Mouse (Mus musculus) adrenal gland, adult 8-10 months (tissue): ENCODE measurements around the gene Aip. TPM values are rescaled to one million over a fixed set of nuclear protein-coding genes. Genes with fewer than 3 reads are reported as not detected.
"Not testable (repeated sequence)": the region's sequence is repeated elsewhere in the genome, so short reads cannot be mapped to it uniquely, and the experiment has no call there.

Source experiments
- DNase-seq: peaks from one replicate; pipeline ENCODE4 v3.0.0; 2022
- total RNA-seq, 4 experiments: library from RNA; stranded (reverse); gene quantifications; 2 replicates each; pipeline ENCODE4 v1.2.4; 2022

The Aip gene
- total RNA-seq, 4 experiments from 2014 or later, result 129 to 143 (median 134) TPM

DNA sequence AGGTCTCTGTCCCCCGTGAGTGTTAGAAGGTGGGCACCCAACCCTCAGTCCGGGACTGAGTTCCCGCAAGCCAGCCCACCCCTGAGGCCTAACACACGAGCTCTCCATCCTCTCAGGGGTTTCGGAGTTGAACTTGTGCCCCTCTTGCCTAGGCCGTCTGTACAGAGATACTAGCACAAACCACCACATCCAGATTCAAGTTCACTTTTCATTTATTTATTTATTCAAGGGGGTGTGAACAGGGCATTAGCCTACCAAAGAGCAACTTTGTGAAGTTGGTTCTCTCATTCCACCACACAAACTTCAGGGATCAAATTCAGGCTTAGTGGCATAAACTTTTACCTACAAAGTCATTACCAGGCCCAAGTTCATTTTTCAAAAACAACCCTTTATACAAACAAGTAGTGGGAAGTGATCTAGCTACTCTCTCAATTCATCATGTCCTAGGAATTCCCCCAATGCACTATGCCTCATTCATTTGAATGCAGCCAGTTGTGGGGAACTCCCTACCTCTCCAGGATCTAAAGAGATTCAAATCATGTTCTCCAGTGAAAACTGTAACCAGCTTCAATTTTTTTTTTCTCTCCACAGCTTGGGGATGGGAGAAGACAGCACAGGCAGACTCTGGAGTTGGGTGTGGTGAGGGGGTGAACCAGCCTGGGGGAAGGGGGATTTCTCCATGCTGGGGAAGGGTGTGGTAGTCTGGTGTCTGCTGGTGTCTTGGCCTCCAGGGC lies 9.7 kb upstream of the Aip start:
- not testable (repeated sequence) for DNase-seq

DNA sequence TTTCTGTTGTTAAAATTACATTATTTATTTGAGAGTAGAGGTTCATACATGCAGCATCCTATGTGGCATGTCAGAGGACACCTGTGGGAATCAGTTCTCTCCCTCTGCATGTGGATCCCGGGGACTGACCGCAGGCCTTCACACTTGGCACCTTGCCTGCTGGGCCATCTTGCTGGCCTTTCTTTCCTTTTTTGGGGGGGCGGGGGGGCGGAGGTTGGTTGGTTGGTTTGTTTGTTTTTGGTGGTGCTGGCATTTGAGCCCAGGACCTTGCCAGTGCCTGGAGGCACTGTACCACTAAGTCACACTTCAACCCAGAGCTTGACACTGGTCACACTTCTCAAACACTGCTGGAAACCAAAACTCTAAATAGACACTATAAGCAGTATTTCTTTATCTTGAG lies 8.7 kb upstream of the Aip start:
- DNase-seq, result no peak

DNA sequence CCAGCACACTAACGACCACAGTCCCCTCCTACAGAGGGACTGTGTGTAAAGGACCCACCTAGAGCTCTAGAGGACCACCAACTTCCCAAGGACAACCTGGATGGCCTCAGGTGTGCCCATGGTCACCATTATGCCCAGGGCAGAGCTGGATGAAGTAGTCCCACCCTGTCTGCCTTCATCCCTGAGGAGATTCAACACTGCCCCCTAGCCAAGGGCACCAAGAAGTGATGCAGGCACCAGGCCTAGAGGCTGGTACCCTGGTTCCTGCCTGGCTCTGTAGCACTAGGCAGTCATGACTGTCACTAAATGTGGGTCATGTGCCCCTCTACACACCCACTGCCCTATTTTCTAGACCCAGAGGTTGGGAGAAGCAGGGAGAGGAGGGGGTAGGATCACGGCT lies 6.1 kb upstream of the Aip start:
- no peak for DNase-seq

DNA sequence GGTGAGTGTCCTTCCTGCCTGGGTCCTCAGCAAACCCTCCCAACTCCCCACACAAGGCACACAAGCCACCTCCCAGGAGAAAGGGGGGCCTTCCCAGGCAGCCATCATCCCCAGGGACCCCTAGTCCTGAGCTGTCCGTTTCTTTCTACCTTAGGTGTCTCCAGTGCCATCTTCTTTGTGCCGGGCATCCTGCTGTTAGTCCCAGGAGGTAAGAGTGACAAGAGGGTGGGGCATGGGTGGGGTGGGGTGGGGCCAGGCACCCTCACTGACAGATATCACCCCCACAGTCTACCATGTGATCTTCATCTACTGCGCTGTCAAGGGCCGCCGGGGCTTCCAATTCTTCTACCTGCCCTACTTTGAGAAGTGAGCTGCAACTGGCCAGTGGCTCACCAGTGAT lies 5.4 kb upstream of the Aip start:
- DNase-seq, result no peak

DNA sequence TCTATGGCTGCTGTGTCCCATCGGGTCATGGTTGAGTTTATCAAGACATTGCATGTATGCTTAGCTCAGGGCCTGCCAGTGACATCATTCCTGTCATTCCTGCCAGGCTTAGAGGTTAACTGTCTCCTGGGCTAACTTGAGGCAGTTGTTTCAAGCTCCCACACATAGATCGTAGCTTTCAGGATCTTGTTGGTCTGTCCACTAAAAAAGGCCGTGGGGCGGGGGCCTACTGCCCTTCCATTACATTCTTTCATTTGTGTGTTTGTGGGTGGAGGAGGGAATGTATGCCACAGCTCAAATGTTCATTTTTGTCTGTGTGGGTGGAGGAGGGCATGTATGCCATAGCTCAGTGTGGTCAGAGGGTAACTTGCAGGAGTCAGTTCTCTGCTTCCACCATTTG lies 4.4 kb upstream of the Aip start:
- no peak for DNase-seq

DNA sequence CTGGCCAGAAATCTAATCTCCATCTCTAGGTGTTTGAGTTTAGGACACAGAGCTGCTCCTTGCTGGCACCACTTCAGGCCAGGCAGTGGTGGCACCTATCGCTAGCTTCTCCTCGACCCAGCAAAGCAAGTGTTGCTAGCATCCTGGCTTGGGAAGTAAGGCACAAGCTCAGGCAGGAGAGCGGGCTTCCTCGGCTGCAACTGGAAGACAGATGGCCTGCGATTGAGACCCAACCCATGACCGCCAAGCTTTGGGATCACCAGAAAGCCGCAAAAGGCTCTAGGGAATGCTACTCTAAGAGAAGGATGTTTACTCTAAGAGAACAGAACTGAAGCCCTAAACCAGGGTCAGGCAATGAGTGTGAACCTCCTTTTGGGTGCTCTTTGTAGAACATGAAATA lies 3.8 kb upstream of the Aip start:
- DNase-seq, result no peak

DNA sequence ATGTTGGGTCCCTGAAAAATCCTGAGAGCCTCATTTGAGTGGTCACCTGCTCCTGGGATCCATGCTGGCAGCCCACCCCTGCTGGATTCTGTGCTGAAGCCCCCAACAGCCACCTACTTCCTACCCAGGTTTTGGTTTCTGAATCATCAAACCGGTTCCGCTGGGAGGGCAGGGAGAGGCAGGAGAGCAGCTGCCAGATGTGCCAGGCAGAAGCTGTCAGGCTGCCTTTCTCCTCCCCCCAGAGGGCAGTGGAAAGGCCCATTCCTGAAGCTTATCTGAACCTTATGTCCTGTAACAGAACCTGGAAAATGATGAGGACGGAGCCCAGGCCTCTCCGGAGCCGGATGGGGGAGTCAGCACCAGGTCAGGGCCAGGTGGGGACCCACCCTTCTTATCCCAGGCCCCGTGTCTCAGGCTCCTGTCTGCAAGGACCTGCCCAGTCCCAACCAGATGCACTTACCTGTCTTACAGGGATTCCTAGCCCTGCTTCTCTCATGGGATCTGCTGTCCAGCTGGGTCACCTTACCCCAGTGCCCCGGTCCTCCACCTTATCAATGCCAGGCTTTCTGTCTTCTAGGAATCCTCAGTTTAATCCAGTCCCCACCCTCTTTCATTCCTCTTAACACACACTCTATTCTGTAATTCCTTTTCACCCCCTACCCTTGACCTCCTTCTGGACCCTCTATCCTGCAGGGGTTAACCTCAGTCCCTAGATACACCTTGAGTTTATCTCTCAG lies 1.3 kb upstream of the Aip start:
- no peak for DNase-seq

DNA sequence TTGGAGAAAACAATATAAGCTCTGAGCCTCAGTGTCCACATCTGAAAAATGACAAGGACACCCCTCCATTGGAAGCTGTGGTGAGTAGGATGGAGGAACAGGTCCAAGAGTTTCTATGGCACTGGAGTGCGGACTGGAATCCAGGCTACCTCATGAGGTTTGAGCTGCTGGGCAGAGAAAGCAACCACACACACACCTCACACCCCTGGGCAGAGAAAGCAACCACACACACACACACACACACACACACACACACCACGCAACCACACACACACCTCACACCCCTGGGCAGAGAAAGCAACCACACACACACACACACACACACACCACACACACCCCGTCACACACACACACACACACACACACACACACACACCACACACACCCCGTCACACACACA lies 390 bp downstream of the Aip start:
- not testable (repeated sequence) for DNase-seq

DNA sequence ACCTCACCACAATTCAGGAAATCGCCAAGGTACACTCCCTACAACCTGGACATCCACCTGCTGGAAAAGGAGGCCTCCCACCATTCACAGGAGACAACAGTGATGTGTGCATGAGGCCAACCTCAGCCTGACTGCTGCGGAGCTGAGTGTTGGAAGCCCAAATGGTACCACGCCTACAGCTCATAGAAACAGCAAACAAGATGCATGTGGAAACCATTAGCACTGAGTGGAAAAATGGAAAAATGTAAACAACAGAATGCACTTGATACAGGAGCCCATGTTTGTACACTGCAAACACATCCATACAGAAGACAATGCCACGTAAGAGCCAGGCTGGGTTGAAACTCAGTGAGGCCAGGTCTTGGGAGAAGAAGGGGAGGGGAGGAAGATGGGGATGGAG lies 1.2 kb downstream of the Aip start:
- no peak for DNase-seq

DNA sequence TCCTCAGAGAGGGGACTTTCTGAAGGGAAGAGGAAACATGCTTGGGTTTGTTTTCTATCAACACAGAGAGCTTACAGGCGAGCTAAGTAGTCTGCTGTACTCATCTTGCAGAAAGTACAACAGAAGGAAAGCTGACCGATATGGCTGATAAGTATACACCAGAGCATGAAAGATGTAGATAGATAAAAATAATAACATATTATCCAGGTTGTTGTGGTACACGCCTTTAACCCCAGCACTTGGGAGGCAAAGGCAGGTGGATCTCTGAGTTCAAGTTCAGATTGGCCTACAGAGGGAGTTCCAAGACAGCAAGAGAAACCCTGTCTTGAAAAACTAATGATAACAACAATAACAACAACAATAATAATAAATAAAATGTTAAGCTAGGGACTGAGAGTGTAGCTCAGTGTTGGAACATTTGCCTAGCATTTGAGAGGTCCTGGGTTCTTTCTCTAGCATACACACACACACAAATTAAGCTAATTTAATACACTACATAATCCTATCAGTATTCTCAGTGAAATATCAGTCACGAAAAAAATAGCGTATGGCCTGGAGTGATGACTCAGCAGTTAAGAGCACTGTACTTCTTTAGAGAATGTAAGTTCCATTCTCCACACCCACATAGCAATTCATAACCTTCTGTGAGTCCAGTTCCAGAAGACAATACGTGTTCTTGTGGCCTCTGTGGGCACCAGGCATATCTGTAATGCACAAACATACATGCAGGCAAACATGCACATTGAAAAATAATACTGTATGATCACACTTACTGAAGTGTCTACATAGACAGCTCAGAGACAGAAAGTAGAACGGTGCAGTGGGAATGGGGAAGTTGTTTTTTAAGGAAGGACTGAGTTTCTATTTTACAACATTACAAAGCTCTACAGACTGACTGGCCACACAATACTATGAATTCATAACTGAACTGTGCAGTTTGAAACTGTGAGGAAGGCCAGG lies 3.0 kb downstream of the Aip start:
- DNase-seq, result no peak

DNA sequence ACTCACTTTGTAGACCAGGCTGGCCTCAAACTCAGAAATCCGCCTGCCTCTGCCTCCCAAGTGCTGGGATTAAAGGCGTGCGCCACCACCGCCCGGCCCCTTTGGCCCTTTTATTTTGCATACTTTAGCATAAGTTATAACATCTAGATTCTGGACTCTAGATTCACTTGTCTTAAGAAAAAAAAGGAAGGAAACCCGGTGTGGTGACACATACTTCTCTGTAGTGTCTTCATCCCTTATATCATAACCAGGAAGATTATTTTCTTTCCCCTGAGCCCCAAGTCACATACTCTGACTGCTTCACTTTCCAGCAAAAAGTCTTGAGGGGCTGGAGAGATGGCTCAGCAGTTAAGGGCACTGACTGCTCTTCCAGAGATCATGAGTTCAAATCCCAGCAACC lies 3.8 kb downstream of the Aip start:
- not testable (repeated sequence) for DNase-seq

DNA sequence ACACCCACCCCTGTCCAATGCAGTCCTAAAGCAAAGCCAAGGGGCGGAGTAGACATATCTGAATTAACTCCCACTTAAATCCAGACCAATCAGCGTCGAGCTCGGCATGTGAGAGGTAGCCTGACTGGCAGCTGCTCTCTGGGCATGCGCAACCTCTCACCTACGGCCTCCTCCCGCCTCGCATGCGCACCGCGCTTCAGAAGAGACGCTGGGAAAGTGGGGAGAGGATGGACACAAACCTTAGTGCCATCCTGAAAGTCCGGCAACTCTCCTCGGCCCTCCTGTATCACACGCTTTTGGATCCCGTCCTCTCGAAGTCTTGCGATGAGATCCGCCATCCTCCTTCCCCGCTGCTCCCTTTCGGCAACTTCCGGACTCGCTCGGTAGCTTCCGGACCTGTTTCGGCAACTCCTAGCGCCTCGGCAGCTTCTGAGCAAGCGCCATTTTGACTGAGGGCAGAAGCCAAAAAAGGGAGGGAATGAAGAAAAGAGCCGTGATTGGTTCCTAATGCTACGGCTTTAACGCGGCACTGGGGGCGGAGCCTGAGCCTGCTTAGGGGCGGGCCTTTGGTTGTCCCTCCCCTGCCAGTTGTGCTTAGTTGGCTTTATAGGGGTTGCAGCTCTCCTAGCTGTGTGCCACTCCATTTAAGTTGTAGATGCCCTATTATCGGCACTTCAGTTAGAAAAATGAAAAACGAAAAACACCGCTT lies 4.4 kb downstream of the Aip start:
- DNase-seq, result peak; percentile 98

DNA sequence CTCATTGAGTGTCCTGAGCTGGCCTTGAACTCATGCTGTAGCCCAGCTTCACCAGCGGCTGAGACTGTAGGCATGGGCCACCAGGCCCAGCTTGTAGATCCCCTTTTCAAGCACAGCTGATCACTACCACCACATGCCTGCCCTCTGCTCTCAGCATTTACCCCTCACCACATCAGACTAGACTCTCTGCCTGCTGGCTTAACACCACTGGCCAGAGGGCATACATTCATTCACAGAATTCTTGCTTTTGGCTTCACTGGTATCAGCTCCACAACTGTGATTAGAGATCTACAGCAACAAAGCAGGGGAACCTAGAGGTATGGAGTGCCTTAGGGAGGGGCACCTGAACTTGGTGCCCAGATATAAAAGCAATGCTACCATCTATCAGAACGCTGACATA lies 5.2 kb downstream of the Aip start:
- no peak for DNase-seq

DNA sequence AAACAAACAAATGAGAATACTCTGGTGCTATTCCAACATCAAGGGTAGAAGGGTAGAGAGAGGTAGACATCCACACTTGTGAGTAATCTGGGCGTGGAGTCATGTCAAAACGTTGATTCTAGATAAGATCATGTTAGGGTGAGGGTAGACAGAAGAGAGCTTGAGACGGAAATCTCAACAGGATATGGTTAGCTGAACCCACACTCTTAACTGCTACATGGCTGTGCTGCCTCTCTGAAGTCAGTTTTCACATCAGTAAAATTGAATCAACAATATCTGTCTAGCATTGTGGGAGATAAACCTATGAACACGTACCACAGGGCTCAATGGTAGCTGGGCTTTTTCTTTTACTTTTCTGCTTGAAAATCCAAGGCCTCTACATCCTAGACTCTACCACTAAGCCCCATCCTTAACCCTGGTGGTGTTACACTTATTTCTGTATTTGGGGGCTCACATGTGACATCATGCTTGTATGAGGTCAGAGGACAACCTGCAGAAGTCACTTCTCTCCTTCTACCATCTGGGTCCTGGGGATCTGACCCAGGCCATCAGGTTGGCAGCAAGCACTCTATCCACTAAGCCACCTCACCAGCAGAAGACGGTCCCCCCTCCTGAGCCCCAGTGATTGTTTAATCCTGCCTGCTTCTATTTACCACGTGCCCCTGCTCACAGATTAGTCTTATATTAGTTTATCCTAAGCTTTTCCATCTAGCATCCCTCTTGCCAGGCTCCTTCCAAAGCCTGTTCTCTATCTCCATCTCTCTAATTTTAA lies 5.8 kb downstream of the Aip start:
- no peak for DNase-seq

DNA sequence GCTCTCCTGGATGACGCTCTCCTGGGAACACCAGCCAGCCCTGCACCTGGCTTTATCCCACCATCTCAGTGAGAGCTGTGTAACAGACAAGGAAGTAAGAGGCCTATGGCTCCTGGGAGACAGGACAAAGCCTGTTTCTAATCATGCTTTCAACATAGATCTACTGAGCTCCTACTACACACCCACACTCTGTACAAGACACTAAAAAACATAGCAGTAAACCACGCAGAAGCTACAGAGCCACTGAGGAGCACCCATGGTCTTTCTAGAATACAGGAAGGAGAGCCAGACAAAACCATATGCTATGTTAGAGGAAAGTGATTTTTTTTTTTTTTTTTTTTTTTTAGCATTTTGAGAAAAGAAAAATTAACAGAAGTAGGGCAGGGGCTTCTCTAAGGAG lies 7.3 kb downstream of the Aip start:
- no peak for DNase-seq

DNA sequence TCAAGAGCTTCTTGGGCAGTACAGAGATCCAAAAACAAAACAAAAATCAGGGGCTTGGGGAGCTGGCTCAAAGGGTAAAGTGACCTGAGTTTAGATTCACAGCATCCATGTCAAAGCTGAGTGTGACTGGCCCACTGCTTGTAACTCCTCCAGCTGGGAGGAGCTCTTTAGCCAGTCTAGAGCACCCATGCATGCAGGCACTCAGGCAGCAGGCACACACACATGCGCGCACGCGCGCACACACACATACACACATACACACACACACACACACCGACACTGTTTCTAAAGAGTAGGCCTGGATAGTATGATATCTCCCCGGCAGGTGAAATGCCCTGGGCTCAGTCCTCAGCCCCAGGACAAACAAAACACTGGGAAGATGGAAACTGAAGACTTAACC lies 8.7 kb downstream of the Aip start:
- no peak for DNase-seq

DNA sequence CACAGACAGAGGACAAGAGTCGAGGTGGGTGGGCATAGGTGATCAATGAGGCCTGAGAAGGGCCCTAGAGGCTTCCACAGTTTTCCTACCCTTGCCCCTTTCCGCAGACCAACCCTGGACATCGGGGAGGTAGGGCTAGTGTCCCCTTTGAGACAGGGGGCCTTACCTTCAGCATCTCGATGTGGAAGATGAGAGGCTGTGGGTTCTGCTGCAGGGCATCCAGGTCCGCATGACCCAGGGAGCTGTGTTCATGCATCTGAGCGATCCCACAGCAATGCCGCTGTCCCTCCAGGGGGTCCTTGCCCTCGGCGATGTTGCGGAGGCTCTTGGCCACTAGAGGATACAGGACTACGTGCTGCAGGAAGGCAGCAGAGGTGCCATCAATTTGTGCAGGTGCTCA lies 9.8 kb downstream of the Aip start:
- no peak for DNase-seq

DNA sequence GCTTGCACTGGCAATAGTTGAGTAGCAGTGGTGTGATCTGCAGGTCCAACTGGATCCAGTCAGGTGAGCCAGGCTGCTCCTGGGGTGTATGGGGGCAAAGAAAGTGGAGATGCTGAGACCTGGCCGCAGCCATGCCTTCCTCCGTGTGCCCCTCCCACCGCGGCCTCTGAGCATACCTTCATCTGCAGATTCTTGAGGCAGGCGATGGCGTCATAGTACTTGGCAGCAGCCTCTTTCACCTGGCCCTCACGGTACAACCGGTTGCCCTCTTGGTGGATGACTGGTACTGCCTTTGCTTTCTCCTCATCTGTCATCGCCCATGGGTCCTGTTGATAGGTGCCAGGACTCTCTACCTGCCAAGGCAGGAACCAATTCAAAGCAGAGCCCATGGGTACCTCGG lies 10.5 kb downstream of the Aip start:
- DNase-seq, result no peak

DNA sequence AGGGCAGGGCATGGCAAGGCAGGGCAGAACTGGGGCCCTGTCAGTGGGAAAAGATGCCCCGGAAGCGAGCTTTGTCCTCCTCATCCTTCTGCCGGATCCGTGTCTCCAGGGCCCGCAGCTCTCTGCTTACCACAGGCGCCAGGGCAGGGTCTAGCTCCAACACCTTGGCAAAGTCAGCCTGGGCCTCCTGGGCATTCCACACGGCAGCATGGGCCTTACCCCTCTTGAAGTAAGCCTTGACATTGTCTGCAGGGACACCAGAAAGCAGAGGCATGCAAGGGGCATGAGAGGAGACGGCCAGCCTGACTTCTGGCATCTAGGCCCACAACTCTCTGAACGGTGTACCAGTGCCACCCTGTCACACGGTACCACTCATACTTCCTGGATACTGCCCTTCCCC lies 11.1 kb downstream of the Aip start:
- no peak for DNase-seq

DNA sequence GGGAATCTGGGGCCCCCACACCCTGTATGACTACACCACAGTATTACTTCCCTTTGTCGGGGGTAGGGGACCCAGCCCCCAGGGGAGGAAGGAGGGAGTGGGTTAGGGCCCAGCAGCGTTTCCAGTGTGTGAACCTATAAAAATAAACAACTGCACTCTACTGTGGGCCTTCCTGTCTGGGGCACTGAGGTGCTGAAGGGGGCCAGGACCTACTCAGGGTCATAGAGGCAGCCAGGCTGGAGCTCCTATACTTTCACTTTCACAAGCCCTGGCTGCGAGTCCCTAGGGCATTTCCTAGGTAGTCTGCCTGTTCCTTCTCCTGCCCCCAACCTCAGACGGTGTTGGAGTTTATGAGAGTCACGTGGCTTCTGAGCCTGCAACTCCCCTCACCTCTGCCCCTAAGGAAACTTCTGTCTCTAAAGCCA lies 11.8 kb downstream of the Aip start:
- peak; percentile 59 for DNase-seq

DNA sequence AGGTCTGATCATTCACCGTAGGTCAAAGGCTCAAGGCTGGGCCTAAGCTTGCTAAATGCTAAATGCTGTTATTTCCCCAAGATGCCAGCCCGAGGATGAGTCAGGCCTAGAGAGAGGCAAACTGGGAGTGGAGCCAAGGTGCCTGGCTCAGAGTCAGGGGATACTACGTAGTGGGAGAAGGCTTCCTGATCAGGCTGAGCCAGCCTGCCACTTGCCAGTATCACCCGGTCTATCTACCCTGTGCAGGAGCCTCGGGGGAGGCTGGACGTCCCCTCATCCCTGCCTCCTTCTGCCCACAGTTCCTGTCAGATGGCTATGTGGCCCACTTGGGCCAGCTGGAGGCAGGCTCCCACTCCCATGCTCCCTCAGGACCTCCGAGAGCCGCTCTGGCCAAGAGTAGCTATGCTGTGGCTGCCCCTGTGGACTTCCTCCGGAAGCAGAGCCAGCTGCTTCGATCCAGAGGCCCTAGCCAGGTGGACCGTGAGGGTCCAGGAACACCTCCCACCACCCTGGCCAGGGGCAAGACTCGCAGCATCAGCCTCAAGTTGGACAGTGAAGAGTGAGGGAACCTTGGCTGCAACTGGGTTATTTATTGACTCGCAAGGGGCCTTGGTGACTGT lies 12.4 kb downstream of the Aip start:
- DNase-seq, result peak; percentile 97
